In genomic region chr14:31412651-31413056, GRCm38 (mm10) we compare ENCODE assay signal across 12 mouse cellular contexts. TPM values are rescaled to one million over a fixed set of nuclear protein-coding genes. Genes with fewer than 3 reads are reported as not detected.
DNase-seq lines count a peak whose midpoint lies in the region; ATAC-seq and TF ChIP-seq lines count a peak whose summit lies in the region.
"Had no signal": no experiment of that assay in that cellular context is flagged by ENCODE, and none has a peak within 500 bp of the region (broad histone marks: within the 10 kb centered on the region; RNA-seq: fewer than 3 reads in every experiment).

No protein-coding gene starts in this region.

- H3K9me3 ChIP-seq in heart, embryonic 11.5 days (replicated peaks; ENCODE audit: control insufficient read depth, low read length), result no peaks in the 10 kb centered on the region
- no peaks in the 10 kb centered on the region for H3K9me3 ChIP-seq in stomach, embryonic 14.5 days (ENCODE audit: control insufficient read depth, low read depth, low read length)
- H3K9me3 ChIP-seq in stomach, postnatal 0 days (ENCODE audit: control insufficient read depth, low read length), result no peaks in the 10 kb centered on the region
- H3K9me3 ChIP-seq in heart, embryonic 10.5 days, result no peaks in the 10 kb centered on the region
- H3K9me3 ChIP-seq in hindbrain, embryonic 11.5 days (ENCODE audit: control insufficient read depth, low read length), result no peaks in the 10 kb centered on the region
- H3K9me3 ChIP-seq: embryonic facial prominence, embryonic 13.5 days; hindbrain, embryonic 15.5 days had no signal

- no peak for TF ChIP-seq CTCF in stomach, postnatal 0 days (IDR thresholded peaks at IDR 0.05; ENCODE audit: low read depth)

- WGBS in heart, embryonic 11.5 days (ENCODE audit: insufficient replicate concordance), result 73% methylated on average over 10 of the region's 10 CpGs
- WGBS in stomach, embryonic 14.5 days, result 82% methylated on average over 10 of the region's 10 CpGs
- WGBS in stomach, postnatal 0 days, result 76% methylated on average over 10 of the region's 10 CpGs
- 76% methylated on average over 10 of the region's 10 CpGs for WGBS in heart, embryonic 10.5 days
- WGBS in hindbrain, embryonic 11.5 days, result 73% methylated on average over 10 of the region's 10 CpGs

- H3K9ac ChIP-seq in heart, embryonic 11.5 days (ENCODE audit: low read depth, low read length), result no peak overlapping the region
- no peak overlapping the region for H3K9ac ChIP-seq in stomach, embryonic 14.5 days (replicated peaks; ENCODE audit: low read depth, low read length)
- H3K9ac ChIP-seq in stomach, postnatal 0 days (ENCODE audit: low read length), result no peak overlapping the region
- no peak overlapping the region for H3K9ac ChIP-seq in hindbrain, embryonic 11.5 days (ENCODE audit: low read depth, low read length)
- H3K9ac ChIP-seq: embryonic facial prominence, embryonic 13.5 days; hindbrain, embryonic 15.5 days had no signal

- peak; percentile 98 for DNase-seq in heart, adult 11 months
- DNase-seq in stomach, postnatal 0 days (ENCODE audit: low spot score), result no peak
- DNase-seq in heart, embryonic 10.5 days (ENCODE audit: low spot score), result peak; percentile 74
- peak; percentile 62 for DNase-seq in skeletal muscle tissue, adult 2 months (ENCODE audit: low read depth, low spot score)
- DNase-seq in frontal cortex, postnatal 25 days (ENCODE audit: low spot score in 2 of 2), result no peak
- no peak for DNase-seq in hindbrain, embryonic 11.5 days (ENCODE audit: low spot score)
- DNase-seq: thymus, adult 18-20 months had no signal

- no peak for TF ChIP-seq EP300 in stomach, postnatal 0 days (optimal IDR thresholded peaks at IDR 0.05)

- H3K4me1 ChIP-seq in heart, embryonic 11.5 days (ENCODE audit: control insufficient read depth, insufficient read depth, low read length), result peaks cover 66% of the 10 kb centered on the region
- peaks cover 4% of the 10 kb centered on the region; the same call in 1 of the 2 replicates for H3K4me1 ChIP-seq in stomach, embryonic 14.5 days (ENCODE audit: control insufficient read depth, insufficient read depth, low read length)
- H3K4me1 ChIP-seq in stomach, postnatal 0 days (replicated peaks; ENCODE audit: control insufficient read depth, insufficient read depth), result no peaks in the 10 kb centered on the region; the same call in 1 of the 2 replicates
- H3K4me1 ChIP-seq in heart, embryonic 10.5 days, result peaks cover 98% of the 10 kb centered on the region
- no peaks in the 10 kb centered on the region for H3K4me1 ChIP-seq in hindbrain, embryonic 11.5 days (replicated peaks; ENCODE audit: control insufficient read depth, insufficient read depth, low read length)

- H3K4me2 ChIP-seq in heart, embryonic 11.5 days, result no peak overlapping the region
- H3K4me2 ChIP-seq in stomach, embryonic 14.5 days (replicated peaks; ENCODE audit: low read depth, low read length), result no peak overlapping the region
- no peak overlapping the region for H3K4me2 ChIP-seq in stomach, postnatal 0 days (replicated peaks; ENCODE audit: low read depth)
- no peak overlapping the region for H3K4me2 ChIP-seq in hindbrain, embryonic 11.5 days (replicated peaks; ENCODE audit: low read depth, low read length)
- H3K4me2 ChIP-seq: embryonic facial prominence, embryonic 13.5 days; hindbrain, embryonic 15.5 days; midbrain, embryonic 11.5 days had no signal

- H3K36me3 ChIP-seq in heart, embryonic 11.5 days (ENCODE audit: control insufficient read depth, insufficient read depth, low read length), result no peaks in the 10 kb centered on the region
- H3K36me3 ChIP-seq in stomach, embryonic 14.5 days (ENCODE audit: control insufficient read depth, insufficient read depth, low read length), result no peaks in the 10 kb centered on the region
- H3K36me3 ChIP-seq in stomach, postnatal 0 days (ENCODE audit: control insufficient read depth, insufficient read depth, low read length), result no peaks in the 10 kb centered on the region
- peaks cover 23% of the 10 kb centered on the region; the same call in 1 of the 2 replicates for H3K36me3 ChIP-seq in heart, embryonic 10.5 days
- no peaks in the 10 kb centered on the region for H3K36me3 ChIP-seq in hindbrain, embryonic 11.5 days (ENCODE audit: control insufficient read depth, insufficient read depth, low read length)

- no peak for ATAC-seq in heart, embryonic 11.5 days (replicated peaks; ENCODE audit: insufficient number of reproducible peaks, low FRiP score, low TSS enrichment)
- no peak for ATAC-seq in stomach, embryonic 14.5 days (ENCODE audit: insufficient number of reproducible peaks, insufficient read depth, low FRiP score, low read depth)
- ATAC-seq in stomach, postnatal 0 days (ENCODE audit: low FRiP score, low TSS enrichment), result no peak
- no peak for ATAC-seq in hindbrain, embryonic 11.5 days (ENCODE audit: low FRiP score)

- H3K27me3 ChIP-seq in heart, embryonic 11.5 days (ENCODE audit: control insufficient read depth, insufficient read depth, low read length), result no peaks in the 10 kb centered on the region
- no peaks in the 10 kb centered on the region for H3K27me3 ChIP-seq in stomach, embryonic 14.5 days (ENCODE audit: control insufficient read depth, insufficient read depth, low read length)
- no peaks in the 10 kb centered on the region for H3K27me3 ChIP-seq in stomach, postnatal 0 days (ENCODE audit: control insufficient read depth, insufficient read depth, low read length)
- no peaks in the 10 kb centered on the region for H3K27me3 ChIP-seq in heart, embryonic 10.5 days (ENCODE audit: insufficient read depth, poor library complexity, severe bottlenecking)
- H3K27me3 ChIP-seq in hindbrain, embryonic 11.5 days (ENCODE audit: control insufficient read depth, insufficient read depth, low read length), result no peaks in the 10 kb centered on the region
- H3K27me3 ChIP-seq: embryonic facial prominence, embryonic 13.5 days; hindbrain, embryonic 15.5 days had no signal

- H3K27ac ChIP-seq in heart, embryonic 11.5 days (ENCODE audit: low read depth, low read length), result no peak overlapping the region
- peak overlapping the region; percentile 39; the same call in 1 of the 2 replicates for H3K27ac ChIP-seq in stomach, embryonic 14.5 days (ENCODE audit: low read length)
- no peak overlapping the region for H3K27ac ChIP-seq in stomach, postnatal 0 days (replicated peaks)
- H3K27ac ChIP-seq in heart, embryonic 10.5 days, result peak overlapping the region; percentile 64
- no peak overlapping the region for H3K27ac ChIP-seq in hindbrain, embryonic 11.5 days (ENCODE audit: low read depth, low read length)
- H3K27ac ChIP-seq: embryonic facial prominence, embryonic 13.5 days; hindbrain, embryonic 15.5 days had no signal

- H3K4me3 ChIP-seq in heart, embryonic 11.5 days (ENCODE audit: low read depth, low read length), result no peak overlapping the region
- H3K4me3 ChIP-seq in stomach, embryonic 14.5 days (ENCODE audit: low read depth, low read length), result no peak overlapping the region
- no peak overlapping the region for H3K4me3 ChIP-seq in stomach, postnatal 0 days (ENCODE audit: low read depth, low read length)
- H3K4me3 ChIP-seq in heart, embryonic 10.5 days, result no peak overlapping the region
- H3K4me3 ChIP-seq in hindbrain, embryonic 11.5 days (ENCODE audit: low read depth, low read length), result no peak overlapping the region
- H3K4me3 ChIP-seq: embryonic facial prominence, embryonic 13.5 days; hindbrain, embryonic 15.5 days had no signal

RNA-seq across cellular contexts. Expression of gene Sh3bp5, which starts 23.2 kb away (rescaled TPM):
- 10.9 and 16.8 TPM in 2 replicates for polyA plus RNA-seq in heart, embryonic 11.5 days (2014; fragmentation: Nextera tagmentation; extraction: Ambion mirVana)
- polyA plus RNA-seq in stomach, embryonic 14.5 days (2014; fragmentation: Nextera tagmentation; extraction: Ambion mirVana), result 8.9 and 10.7 TPM in 2 replicates
- polyA plus RNA-seq in stomach, postnatal 0 days (2015; fragmentation: Nextera tagmentation; extraction: Ambion mirVana), result 9.9 and 10.9 TPM in 2 replicates
- polyA plus RNA-seq in heart, embryonic 10.5 days (2016; fragmentation: Nextera tagmentation; extraction: Ambion mirVana), result 26.5 and 30.1 TPM in 2 replicates
- 13.6 and 17.3 TPM in 2 replicates for polyA plus RNA-seq in hindbrain, embryonic 11.5 days (2014; fragmentation: Nextera tagmentation; extraction: Ambion mirVana)

Comparison
In these comparisons a context has a peak if more than half of its experiments do, and no peak if none do; other contexts are left out.
1. H3K27ac ChIP-seq: peak in stomach, embryonic 14.5 days (single experiment) and heart, embryonic 10.5 days (single experiment); none in heart, embryonic 11.5 days (single experiment), stomach, postnatal 0 days (single experiment) and hindbrain, embryonic 11.5 days (single experiment).
2. DNase-seq: peak in heart, adult 11 months (single experiment), heart, embryonic 10.5 days (single experiment) and skeletal muscle tissue, adult 2 months (single experiment); none in stomach, postnatal 0 days (single experiment), frontal cortex, postnatal 25 days (0 of 2) and hindbrain, embryonic 11.5 days (single experiment).